Mouse (Mus musculus) frontal cortex, adult (tissue): ENCODE measurements around the gene Olfr883.

Source experiments
- ATAC-seq: cut with Nextera tagmentation; 2 replicates; pipeline ENCODE4 v1.9.2; 2017; ENCODE audit warnings: mild to moderate bottlenecking, moderate library complexity, mixed read lengths; ENCODE audit not compliant: low TSS enrichment

Olfr883 gene

GRCm38 (mm10) chr9:38025508-38025907, at the start of gene Olfr883:
Gene Olfr883 (plus strand): TSS chr9:38025808.
- ATAC-seq = no peak

DNA sequence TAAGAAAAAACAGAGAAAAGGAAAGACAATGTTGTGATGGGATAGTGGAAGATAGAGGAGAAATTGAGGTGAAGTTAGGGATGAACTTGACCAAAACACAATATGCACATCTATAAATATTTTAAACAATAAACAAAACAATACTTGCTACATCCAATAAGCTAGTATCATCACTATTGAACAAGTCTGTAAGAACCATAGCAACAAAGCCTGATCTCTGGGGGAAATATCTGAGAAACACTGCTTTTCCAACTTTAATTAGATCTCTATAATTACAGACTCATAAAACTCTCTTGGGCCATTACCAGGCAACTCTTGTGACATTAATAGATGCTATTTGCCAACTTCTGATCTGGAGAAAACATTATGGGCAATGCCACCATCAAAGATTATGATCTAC, 34.1 kb upstream of the Olfr883 start, which contains the start of gene Olfr881:
Gene Olfr881 (plus strand): TSS at position 301 of the 400 bp plus-strand sequence.
- no peak for ATAC-seq

DNA sequence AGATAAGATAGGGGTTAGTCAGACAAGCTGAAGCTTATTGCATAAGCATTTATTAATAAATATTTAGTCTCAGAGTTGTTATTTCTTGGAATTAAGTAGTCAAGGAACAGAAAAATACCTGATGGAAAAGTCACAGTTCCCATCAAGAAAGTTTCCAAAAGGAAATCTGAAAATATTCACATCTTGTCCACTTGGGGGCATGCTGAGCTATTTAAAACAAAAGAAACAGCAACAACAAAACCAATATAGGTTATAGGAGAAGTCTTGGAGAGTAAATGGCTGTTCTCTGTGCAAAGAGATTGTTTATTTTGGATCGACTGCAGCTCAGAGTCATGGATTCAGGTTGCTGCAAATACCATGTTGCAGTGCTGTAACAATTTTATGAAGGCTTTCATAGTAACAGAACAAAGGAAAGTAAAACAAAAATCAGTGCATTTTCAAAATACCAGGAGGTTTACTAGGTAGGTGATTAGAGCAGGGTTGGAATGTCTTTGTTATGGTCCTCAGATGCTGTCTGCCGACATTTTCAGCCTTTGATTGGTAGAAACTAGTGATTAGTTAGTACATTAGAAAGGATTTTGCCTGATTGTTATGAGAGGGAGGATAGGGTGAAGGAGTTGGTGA, 26.9 kb upstream of the Olfr883 start:
- no peak for ATAC-seq

GRCm38 (mm10) chr9:38000021-38000420, 25.6 kb upstream of the Olfr883 start:
- ATAC-seq = no peak

DNA sequence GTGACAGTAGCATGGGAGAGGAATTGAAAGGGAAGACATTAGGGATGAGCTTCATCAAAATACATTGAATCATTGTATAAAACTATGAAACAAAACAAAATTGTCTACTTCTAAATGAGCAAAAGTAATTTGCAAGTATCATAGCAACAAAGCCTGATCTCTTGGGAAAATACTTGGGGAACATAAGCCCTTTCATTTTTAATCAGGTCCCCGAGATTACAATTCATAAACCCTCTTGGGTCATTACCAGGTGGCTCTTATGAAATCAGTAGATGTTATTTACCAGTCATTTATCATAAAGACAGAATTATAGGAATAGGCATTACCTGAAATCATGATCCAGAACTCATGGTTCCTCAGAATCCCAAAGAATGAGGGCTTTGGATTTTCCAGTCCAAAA, 20.6 kb downstream of the Olfr883 start, which contains the start of gene Olfr884:
Gene Olfr884 (plus strand): TSS at position 301 of the 400 bp plus-strand sequence.
- ATAC-seq = no peak

GRCm38 (mm10) chr9:38061022-38061421, 35.4 kb downstream of the Olfr883 start, which contains the start of gene Olfr885:
Gene Olfr885 (plus strand): TSS chr9:38061322.
- ATAC-seq = no peak
